Mouse (Mus musculus) kidney, postnatal 0 days (tissue): Measurements from ENCODE around the gene Misp. TPM values are rescaled to one million over a fixed set of nuclear protein-coding genes. Genes with fewer than 3 reads are reported as not detected.

Experiments used
- ATAC-seq: fragments of 200-750 bp; cut with Nextera tagmentation; replicated peaks from 2 replicates; pipeline ENCODE4 v1.8.0; 2017; ENCODE audit warnings: low read depth, moderate number of reproducible peaks, moderate TSS enrichment, moderate library complexity; ENCODE audit not compliant: low FRiP score
- DNase-seq: peaks from one replicate; pipeline ENCODE4 v3.0.0-alpha.2; 2016; ENCODE audit warnings: low spot score
- H3K27ac ChIP-seq: fragments of 300-500 bp; sonication (generic); 2 replicates; pipeline ENCODE4 v1.5.1; 2014; ENCODE audit warnings: mild to moderate bottlenecking
- H3K27me3 ChIP-seq: fragments of 300-500 bp; sonication (generic); 2 replicates; pipeline ENCODE4 v1.6.1; 2014; ENCODE audit warnings: low read length, mixed read lengths; ENCODE audit not compliant: insufficient read depth
- H3K36me3 ChIP-seq: fragments of 300-500 bp; sonication (generic); 2 replicates; pipeline ENCODE4 v1.6.1; 2014; ENCODE audit warnings: low read length, mixed read lengths; ENCODE audit not compliant: insufficient read depth
- H3K4me1 ChIP-seq: fragments of 300-500 bp; sonication (generic); replicated peaks from 2 replicates; pipeline ENCODE4 v1.6.1; 2014; ENCODE audit warnings: antibody characterized with exemption, low read length, mixed read lengths; ENCODE audit not compliant: insufficient read depth
- H3K4me2 ChIP-seq: fragments of 300-500 bp; sonication (generic); 2 replicates; pipeline ENCODE4 v1.6.1; 2014; ENCODE audit warnings: mild to moderate bottlenecking, low read length, moderate library complexity, mixed read lengths
- H3K4me3 ChIP-seq: fragments of 300-500 bp; sonication (generic); replicated peaks from 2 replicates; pipeline ENCODE4 v1.5.1; 2014; ENCODE audit warnings: low read depth, low read length
- H3K9ac ChIP-seq: fragments of 300-500 bp; sonication (generic); 2 replicates; pipeline ENCODE4 v1.6.1; 2014; ENCODE audit warnings: low read depth, low read length
- H3K9me3 ChIP-seq: fragments of 300-500 bp; sonication (generic); replicated peaks from 2 replicates; pipeline ENCODE4 v1.6.1; 2016; ENCODE audit warnings: low read length, inconsistent platforms, mixed read lengths
- CTCF ChIP-seq: IDR thresholded peaks from 2 replicates; pipeline ENCODE4 v1.5.1; 2016; ENCODE audit warnings: antibody characterized with exemption, low read depth, mild to moderate bottlenecking, moderate library complexity
- WGBS: fragments of 180-500 bp; shearing (Covaris S2); extraction: QIAGEN DNeasy Blood & Tissue Kit; methylation state at CpG from one replicate; pipeline ENCODE4 v1.1.7; 2014; 5-methylcytosine and 5-hydroxymethylcytosine counted together
- polyA plus RNA-seq: library from polyadenylated mRNA; unstranded; fragments of >200 nt; fragmentation: Nextera tagmentation; extraction: Ambion mirVana; gene quantifications from 2 replicates; pipeline ENCODE4 v1.2.1, GENCODE M21; 2015

Gene Misp
- polyA plus RNA-seq, 1 experiment from 2014 or later = 24.8 TPM

DNA sequence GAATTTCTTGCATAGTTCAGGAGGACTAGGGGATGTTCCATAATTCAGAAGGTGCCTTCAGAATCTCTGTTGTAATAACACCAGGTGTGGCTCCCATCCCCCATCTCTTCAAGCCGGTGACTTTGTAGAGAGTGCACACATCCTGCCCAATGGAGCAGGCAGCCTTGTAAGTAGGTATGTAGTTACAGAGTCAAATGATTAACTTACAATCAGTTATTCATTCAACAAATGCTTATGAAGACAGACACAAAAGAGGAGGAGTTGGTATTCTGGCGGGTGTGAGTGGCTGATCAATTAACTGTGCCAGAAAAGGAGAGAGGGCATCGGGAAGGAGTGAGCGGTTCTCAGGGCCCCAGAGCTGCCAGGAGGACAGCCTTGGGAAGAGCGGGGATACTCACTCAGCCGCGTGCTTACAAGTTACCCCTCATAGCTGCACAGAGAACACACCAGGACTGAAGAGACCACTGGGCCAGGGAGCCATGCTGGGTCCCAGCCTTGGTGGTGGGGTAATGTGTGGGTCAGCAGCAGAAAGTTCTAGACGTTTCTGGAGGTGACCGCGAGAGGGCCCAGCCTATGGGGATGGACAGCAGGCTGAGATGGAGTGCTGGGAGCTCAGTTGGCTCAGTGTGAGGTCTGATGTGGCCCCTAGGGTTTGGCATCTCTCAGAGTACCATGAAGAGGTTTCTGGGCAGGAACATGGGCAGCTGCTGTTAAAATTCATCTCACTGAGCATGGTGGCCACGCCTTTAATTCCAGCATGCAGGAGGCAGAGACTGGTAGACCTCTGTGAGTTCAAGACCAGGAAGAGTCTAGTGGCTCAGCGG lies 4.9 kb upstream of the Misp start:
- 67% methylated on average over 12 of the region's 12 CpGs for WGBS

DNA sequence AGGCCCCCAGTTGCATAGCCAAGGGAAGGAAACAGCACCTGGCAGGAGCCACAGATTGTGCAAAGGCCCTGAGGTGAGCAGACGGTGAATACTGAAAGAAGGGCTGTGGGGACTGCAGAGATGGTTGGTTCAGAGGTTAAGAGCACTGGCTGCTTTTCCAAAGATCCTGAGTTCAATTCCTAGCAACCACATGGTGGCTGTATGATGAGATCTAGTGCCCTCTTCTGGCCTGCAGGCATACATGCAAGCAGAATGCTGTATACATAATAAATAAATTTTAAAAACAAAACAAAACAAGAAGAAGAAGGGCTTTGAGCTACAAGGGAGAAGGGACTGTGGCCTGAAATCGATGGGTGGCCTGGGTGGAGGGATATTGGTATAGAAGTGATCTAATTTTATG lies 3.7 kb upstream of the Misp start:
- Histone ChIP-seq H3K36me3 (peaks cover 14% of the 10 kb centered on the region; the same call in 1 of the 2 replicates), H3K27me3 (no peaks in the 10 kb centered on the region), H3K9ac (no peak overlapping the region), H3K27ac (peak overlapping the region; percentile 86; the same call in 1 of the 2 replicates), H3K4me2 (peak overlapping the region; percentile 13; the same call in 1 of the 2 replicates), H3K9me3 (no peaks in the 10 kb centered on the region), H3K4me1 (peaks cover 10% of the 10 kb centered on the region), H3K4me3 (no peak overlapping the region)
- WGBS = 74% methylated on average over 2 of the region's 2 CpGs
- ATAC-seq (no peak), DNase-seq (no peak)
- peak; percentile 73 for TF ChIP-seq CTCF

More for the DNA sequence above, 4.9 kb upstream of the Misp start:
- Histone ChIP-seq H3K4me3 (no peak overlapping the region), H3K9me3 (no peaks in the 10 kb centered on the region), H3K4me2 (0 out of 2 replicates have a peak overlapping the region, but pooled peaks have one; percentile 13), H3K27me3 (no peaks in the 10 kb centered on the region), H3K27ac (peak overlapping the region; percentile 92), H3K9ac (0 out of 2 replicates have a peak overlapping the region, but pooled peaks have one; percentile 8), H3K36me3 (peaks cover 22% of the 10 kb centered on the region; the same call in 1 of the 2 replicates), H3K4me1 (0 out of 2 replicates have a peak, but pooled peaks cover 10% of the 10 kb centered on the region)
- DNase-seq (peak; percentile 69), ATAC-seq (peak; percentile 68)
- no peak for TF ChIP-seq CTCF

DNA sequence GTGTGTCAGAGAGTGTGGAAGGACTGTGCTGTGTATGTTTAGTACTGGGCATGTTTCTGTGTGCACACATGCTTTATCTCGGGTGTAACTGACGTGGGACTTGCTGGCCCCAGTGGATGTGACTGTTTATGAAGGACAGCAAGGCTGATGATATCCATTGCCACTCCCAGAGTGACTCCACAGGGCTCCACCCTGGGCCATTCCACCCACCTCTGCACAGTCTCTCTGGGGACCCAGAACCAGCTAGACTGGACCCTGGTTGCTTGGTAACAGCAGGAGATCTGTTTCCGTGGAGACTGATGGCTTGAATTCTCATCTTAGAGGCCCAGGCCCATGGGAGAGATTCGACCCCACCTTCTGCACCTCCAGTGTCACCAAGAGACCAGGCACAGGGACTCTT lies 2.6 kb upstream of the Misp start:
- 71% methylated on average over 4 of the region's 4 CpGs for WGBS
- DNase-seq (no peak), ATAC-seq (no peak)
- Histone ChIP-seq H3K4me2 (no peak overlapping the region), H3K4me3 (no peak overlapping the region), H3K9me3 (no peaks in the 10 kb centered on the region), H3K27me3 (no peaks in the 10 kb centered on the region), H3K27ac (0 out of 2 replicates have a peak overlapping the region, but pooled peaks have one; percentile 6), H3K9ac (no peak overlapping the region), H3K36me3 (peaks cover 14% of the 10 kb centered on the region; the same call in 1 of the 2 replicates), H3K4me1 (peaks cover 21% of the 10 kb centered on the region)
- TF ChIP-seq CTCF = no peak

DNA sequence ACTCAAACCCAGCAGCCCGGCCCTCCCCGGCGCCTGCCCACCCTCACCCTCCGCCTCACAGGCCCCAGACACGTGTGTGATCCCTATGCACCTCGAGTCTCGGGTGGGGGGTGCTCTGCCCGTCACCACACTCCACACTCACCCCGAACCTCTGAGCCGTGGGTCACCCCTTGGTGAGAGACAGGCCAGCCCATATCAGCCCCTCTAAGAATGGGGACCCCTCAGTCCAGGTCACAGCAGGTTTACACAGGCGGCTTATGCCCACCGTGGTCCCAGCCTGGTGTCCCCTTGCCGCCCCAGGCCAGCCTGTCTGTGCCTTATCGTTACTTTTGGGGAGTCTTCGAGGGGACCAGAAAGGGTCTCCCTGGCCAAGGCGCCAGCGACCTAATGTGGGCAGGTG lies 1.2 kb upstream of the Misp start:
- H3K36me3 ChIP-seq = peaks cover 14% of the 10 kb centered on the region; the same call in 1 of the 2 replicates
- no peak overlapping the region for H3K4me3 ChIP-seq
- no peak for TF ChIP-seq CTCF
- no peak overlapping the region for H3K4me2 ChIP-seq
- DNase-seq (no peak), ATAC-seq (no peak)
- H3K4me1 ChIP-seq = peaks cover 29% of the 10 kb centered on the region
- no peak overlapping the region for H3K9ac ChIP-seq
- H3K27me3 ChIP-seq = no peaks in the 10 kb centered on the region
- WGBS = 91% methylated on average over 17 of the region's 17 CpGs
- H3K27ac ChIP-seq = no peak overlapping the region
- H3K9me3 ChIP-seq = no peaks in the 10 kb centered on the region

DNA sequence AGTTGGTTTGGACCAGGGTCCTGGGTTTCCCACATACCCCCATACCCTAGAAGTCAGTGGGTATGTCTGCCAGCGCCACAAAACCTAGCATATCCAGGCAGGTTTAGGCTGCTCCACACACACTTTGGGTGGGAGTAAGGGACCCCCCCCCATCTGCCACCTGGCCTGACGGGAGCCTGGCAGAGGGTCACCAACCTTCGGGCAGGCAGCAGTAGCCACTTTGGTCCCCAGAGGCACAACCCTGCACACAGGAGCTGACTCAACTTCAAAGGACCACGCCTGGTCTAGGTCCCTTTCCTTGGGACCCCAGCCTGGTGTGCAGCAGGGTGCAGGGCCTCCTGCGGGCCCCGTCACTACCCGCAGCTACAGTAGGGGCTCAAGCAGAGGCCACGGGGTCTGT lies 512 bp upstream of the Misp start:
- H3K4me1 ChIP-seq = peaks cover 26% of the 10 kb centered on the region
- ATAC-seq (no peak), DNase-seq (no peak)
- peak overlapping the region; percentile 69 for H3K27ac ChIP-seq
- H3K4me3 ChIP-seq = no peak overlapping the region
- H3K4me2 ChIP-seq = no peak overlapping the region
- no peaks in the 10 kb centered on the region for H3K27me3 ChIP-seq
- peaks cover 14% of the 10 kb centered on the region; the same call in 1 of the 2 replicates for H3K36me3 ChIP-seq
- no peaks in the 10 kb centered on the region for H3K9me3 ChIP-seq
- 69% methylated on average over 8 of the region's 8 CpGs for WGBS
- no peak overlapping the region; the same call in 1 of the 2 replicates for H3K9ac ChIP-seq
- no peak for TF ChIP-seq CTCF

DNA sequence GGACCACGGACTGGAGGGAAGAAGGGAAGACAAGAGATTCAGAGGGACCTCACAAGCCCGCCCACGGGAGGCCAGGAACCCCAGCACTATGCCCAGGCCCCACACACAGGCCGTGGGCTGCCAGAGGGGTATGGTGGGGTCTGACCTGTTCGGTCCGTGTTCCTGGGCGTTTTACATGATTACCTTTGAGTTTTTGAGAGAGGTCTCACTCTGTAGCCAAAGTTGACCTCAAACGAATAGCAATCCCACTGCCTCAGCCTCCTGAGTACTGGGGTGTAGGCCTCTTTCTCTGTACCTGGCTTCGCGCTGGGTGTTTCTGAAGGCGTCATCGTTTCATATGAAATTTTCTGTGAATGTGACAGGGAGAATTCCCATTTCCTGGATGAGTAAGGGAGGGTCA lies 942 bp downstream of the Misp start:
- WGBS = 82% methylated on average over 12 of the region's 12 CpGs
- DNase-seq = no peak
- 0 out of 2 replicates have a peak overlapping the region, but pooled peaks have one; percentile 2 for H3K4me2 ChIP-seq
- ATAC-seq = no peak
- peaks cover 24% of the 10 kb centered on the region for H3K4me1 ChIP-seq
- TF ChIP-seq CTCF = no peak
- H3K27ac ChIP-seq = peak overlapping the region; percentile 27
- peaks cover 12% of the 10 kb centered on the region; the same call in 1 of the 2 replicates for H3K36me3 ChIP-seq
- H3K9ac ChIP-seq = 0 out of 2 replicates have a peak overlapping the region, but pooled peaks have one; percentile 3
- H3K4me3 ChIP-seq = no peak overlapping the region
- H3K27me3 ChIP-seq = no peaks in the 10 kb centered on the region
- H3K9me3 ChIP-seq = no peaks in the 10 kb centered on the region
